Mouse (Mus musculus): ENCODE data around the gene S100a6. TPM values are rescaled to one million over a fixed set of nuclear protein-coding genes. Genes with fewer than 3 reads are reported as not detected.

S100a6 gene
- polyA plus RNA-seq, 1 experiment from 2014 or later: 49.8 TPM

DNA sequence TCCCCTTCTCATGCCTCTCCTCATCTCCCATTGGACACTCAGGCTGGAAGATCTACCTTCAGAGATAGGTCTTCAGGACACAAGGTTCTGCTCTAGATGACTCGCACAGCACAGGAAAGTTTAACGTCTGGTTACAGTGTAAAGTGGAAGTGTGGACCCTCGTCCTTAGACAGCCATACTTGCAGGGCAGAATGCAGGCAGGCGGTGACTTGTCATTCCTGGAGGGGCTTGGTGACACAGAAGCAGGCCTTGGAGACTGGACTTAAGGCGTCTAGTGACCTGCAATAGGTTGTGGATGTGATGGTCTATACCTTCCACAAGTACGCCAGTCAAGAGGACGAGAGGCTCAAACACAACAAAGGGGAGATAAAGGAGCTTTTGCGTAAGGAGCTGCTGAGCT lies 22.7 kb upstream of the S100a6 start, which contains the start of gene S100a2:
TSS of gene S100a2 (plus strand) at position 301 of the 400 bp plus-strand sequence.
- no peak for ATAC-seq (ENCODE audit: insufficient number of reproducible peaks, insufficient read depth, low FRiP score, low read depth)
- no peaks in the 10 kb centered on the region for H3K27me3 ChIP-seq (ENCODE audit: control insufficient read depth, insufficient read depth, low read length)
- no peak within 1 kb of the TSS for H3K4me2 ChIP-seq (ENCODE audit: low read length)
- no peaks in the 10 kb centered on the region for H3K9me3 ChIP-seq (ENCODE audit: control insufficient read depth, low read length)
- no peak within 1 kb of the TSS for H3K9ac ChIP-seq (ENCODE audit: low read length)
- no peaks in the 10 kb centered on the region for H3K36me3 ChIP-seq (ENCODE audit: control insufficient read depth, insufficient read depth, low read length)
- no peak within 1 kb of the TSS for H3K4me3 ChIP-seq (ENCODE audit: control insufficient read depth in 1 of 2, insufficient read depth in 1 of 2, low read depth in 1 of 2, low read length in 2 of 2)
- no peak within 1 kb of the TSS for H3K27ac ChIP-seq (replicated peaks in 1 of 2; ENCODE audit: control insufficient read depth in 1 of 2, insufficient read depth in 1 of 2, low read depth in 2 of 2, low read length in 2 of 2)
- H3K4me1 ChIP-seq (ENCODE audit: control insufficient read depth in 2 of 2, insufficient read depth in 2 of 2, low read length in 2 of 2): peaks cover 0 to 5% of the 10 kb centered on the region in 2 experiments; a peak in 2 of 4 replicates
- WGBS: 73% methylated on average over 8 of the region's 8 CpGs

DNA sequence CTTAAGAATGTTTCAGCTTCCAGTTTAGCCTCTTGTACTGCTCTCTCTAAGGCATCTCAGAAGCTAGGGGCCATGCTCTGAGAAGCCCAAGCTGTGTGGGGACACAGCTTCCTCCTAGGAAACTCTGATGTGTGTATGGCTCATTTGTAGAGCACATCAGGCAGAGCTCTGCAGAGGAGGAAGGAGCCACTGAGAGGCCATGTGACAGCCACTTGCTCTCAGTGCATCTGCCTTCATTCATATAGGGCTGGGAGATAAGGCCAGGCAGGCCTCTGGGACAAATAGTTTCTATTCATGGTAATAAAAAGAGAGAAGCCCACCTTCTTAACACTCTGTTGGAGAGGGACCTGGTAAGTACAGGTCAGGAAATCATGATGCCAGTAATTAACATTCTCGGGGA lies 18.2 kb upstream of the S100a6 start:
- Histone ChIP-seq H3K9ac (ENCODE audit: low read length) (no peak overlapping the region), H3K4me3 (ENCODE audit: control insufficient read depth in 1 of 2, insufficient read depth in 1 of 2, low read depth in 1 of 2, low read length in 2 of 2) (no peak overlapping the region), H3K4me1 (ENCODE audit: control insufficient read depth in 2 of 2, insufficient read depth in 2 of 2, low read length in 2 of 2) (peaks cover 0 to 3% of the 10 kb centered on the region in 2 experiments; a peak in 1 of 4 replicates), H3K27me3 (ENCODE audit: control insufficient read depth, insufficient read depth, low read length) (no peaks in the 10 kb centered on the region), H3K4me2 (ENCODE audit: low read length) (no peak overlapping the region), H3K36me3 (ENCODE audit: control insufficient read depth, insufficient read depth, low read length) (no peaks in the 10 kb centered on the region), H3K9me3 (ENCODE audit: control insufficient read depth, low read length) (no peaks in the 10 kb centered on the region), H3K27ac (replicated peaks in 1 of 2; ENCODE audit: control insufficient read depth in 1 of 2, insufficient read depth in 1 of 2, low read depth in 2 of 2, low read length in 2 of 2) (no peak overlapping the region)
- no peak for ATAC-seq (ENCODE audit: insufficient number of reproducible peaks, insufficient read depth, low FRiP score, low read depth)
- WGBS: 62% methylated on average over 1 of the region's 1 CpGs

- Histone ChIP-seq H3K27me3 (ENCODE audit: control insufficient read depth, insufficient read depth, low read length) (no peaks in the 10 kb centered on the region), H3K4me3 (ENCODE audit: control insufficient read depth in 1 of 2, insufficient read depth in 1 of 2, low read depth in 1 of 2, low read length in 2 of 2) (no peak overlapping the region), H3K36me3 (ENCODE audit: control insufficient read depth, insufficient read depth, low read length) (no peaks in the 10 kb centered on the region), H3K4me1 (ENCODE audit: control insufficient read depth in 2 of 2, insufficient read depth in 2 of 2, low read length in 2 of 2) (peaks cover 0 to 6% of the 10 kb centered on the region in 2 experiments; a peak in 1 of 4 replicates), H3K9ac (ENCODE audit: low read length) (no peak overlapping the region), H3K4me2 (ENCODE audit: low read length) (no peak overlapping the region), H3K9me3 (ENCODE audit: control insufficient read depth, low read length) (no peaks in the 10 kb centered on the region), H3K27ac (replicated peaks in 1 of 2; ENCODE audit: control insufficient read depth in 1 of 2, insufficient read depth in 1 of 2, low read depth in 2 of 2, low read length in 2 of 2) (no peak overlapping the region)
- ATAC-seq (ENCODE audit: insufficient number of reproducible peaks, insufficient read depth, low FRiP score, low read depth): no peak
- 55% methylated on average over 5 of the region's 5 CpGs for WGBS
Measured at GRCm38 (mm10) chr3:90595556-90595955, 17.1 kb upstream of the S100a6 start.

DNA sequence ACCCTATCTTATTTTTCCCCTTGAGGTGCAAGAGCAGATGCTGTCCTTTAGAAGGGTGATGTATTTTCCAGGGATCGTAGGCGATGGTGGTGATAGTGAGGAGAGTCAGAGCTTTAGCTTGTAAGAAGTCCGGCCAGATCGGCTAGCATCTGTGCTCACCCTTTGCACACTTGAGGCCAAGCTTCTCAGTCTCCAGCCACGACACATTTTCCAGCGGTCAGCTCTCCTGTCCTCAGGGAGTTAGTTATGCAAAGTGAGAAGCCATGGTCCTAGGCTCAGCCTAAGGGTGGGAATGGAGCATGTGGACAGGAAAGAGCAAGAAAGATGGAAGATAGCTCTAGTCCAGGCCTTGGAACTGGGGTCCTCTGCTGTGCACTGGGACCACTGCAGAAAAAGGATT lies 15.9 kb upstream of the S100a6 start:
- H3K4me1 ChIP-seq (ENCODE audit: control insufficient read depth in 2 of 2, insufficient read depth in 2 of 2, low read length in 2 of 2): peaks cover 0 to 6% of the 10 kb centered on the region in 2 experiments; a peak in 1 of 4 replicates
- H3K36me3 ChIP-seq (ENCODE audit: control insufficient read depth, insufficient read depth, low read length): no peaks in the 10 kb centered on the region
- H3K27me3 ChIP-seq (ENCODE audit: control insufficient read depth, insufficient read depth, low read length): no peaks in the 10 kb centered on the region
- ATAC-seq (ENCODE audit: insufficient number of reproducible peaks, insufficient read depth, low FRiP score, low read depth): no peak
- H3K27ac ChIP-seq (replicated peaks in 1 of 2; ENCODE audit: control insufficient read depth in 1 of 2, insufficient read depth in 1 of 2, low read depth in 2 of 2, low read length in 2 of 2): no peak overlapping the region
- WGBS: 84% methylated on average over 6 of the region's 6 CpGs
- H3K9ac ChIP-seq (ENCODE audit: low read length): no peak overlapping the region
- no peaks in the 10 kb centered on the region for H3K9me3 ChIP-seq (ENCODE audit: control insufficient read depth, low read length)
- no peak overlapping the region for H3K4me3 ChIP-seq (ENCODE audit: control insufficient read depth in 1 of 2, insufficient read depth in 1 of 2, low read depth in 1 of 2, low read length in 2 of 2)
- no peak overlapping the region for H3K4me2 ChIP-seq (ENCODE audit: low read length)

DNA sequence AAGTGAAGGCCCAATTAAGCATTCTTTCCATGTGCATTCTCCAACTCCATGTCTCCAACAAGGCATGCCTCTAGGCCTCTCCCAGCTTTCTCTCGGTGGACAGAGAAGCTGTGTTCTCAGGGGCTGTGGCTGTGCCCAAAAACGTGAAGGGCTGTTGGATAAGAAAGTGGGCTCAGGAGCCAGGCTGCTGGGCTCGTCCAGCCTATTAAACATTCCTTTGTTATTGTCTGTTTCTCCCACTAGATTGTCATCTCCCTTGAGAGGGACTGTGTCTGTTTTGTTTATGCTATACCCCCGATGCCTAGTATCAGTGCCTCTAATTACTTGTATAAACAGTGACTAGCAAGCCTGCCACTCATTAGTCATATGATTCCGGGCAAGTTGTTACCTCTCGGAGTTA lies 14.9 kb upstream of the S100a6 start:
- no peak overlapping the region for H3K27ac ChIP-seq (replicated peaks in 1 of 2; ENCODE audit: control insufficient read depth in 1 of 2, insufficient read depth in 1 of 2, low read depth in 2 of 2, low read length in 2 of 2)
- no peak overlapping the region for H3K4me3 ChIP-seq (ENCODE audit: control insufficient read depth in 1 of 2, insufficient read depth in 1 of 2, low read depth in 1 of 2, low read length in 2 of 2)
- H3K4me1 ChIP-seq (ENCODE audit: control insufficient read depth in 2 of 2, insufficient read depth in 2 of 2, low read length in 2 of 2): peaks cover 0 to 6% of the 10 kb centered on the region in 2 experiments; a peak in 1 of 4 replicates
- no peak overlapping the region for H3K9ac ChIP-seq (ENCODE audit: low read length)
- no peaks in the 10 kb centered on the region for H3K36me3 ChIP-seq (ENCODE audit: control insufficient read depth, insufficient read depth, low read length)
- WGBS: 43% methylated on average over 6 of the region's 6 CpGs
- no peaks in the 10 kb centered on the region for H3K9me3 ChIP-seq (ENCODE audit: control insufficient read depth, low read length)
- no peak overlapping the region for H3K4me2 ChIP-seq (ENCODE audit: low read length)
- ATAC-seq (ENCODE audit: insufficient number of reproducible peaks, insufficient read depth, low FRiP score, low read depth): no peak
- H3K27me3 ChIP-seq (ENCODE audit: control insufficient read depth, insufficient read depth, low read length): no peaks in the 10 kb centered on the region

GRCm38 (mm10) chr3:90598212-90598611 lies 14.5 kb upstream of the S100a6 start:
- no peak for ATAC-seq (ENCODE audit: insufficient number of reproducible peaks, insufficient read depth, low FRiP score, low read depth)
- Histone ChIP-seq H3K27ac (replicated peaks in 1 of 2; ENCODE audit: control insufficient read depth in 1 of 2, insufficient read depth in 1 of 2, low read depth in 2 of 2, low read length in 2 of 2) (no peak overlapping the region), H3K36me3 (ENCODE audit: control insufficient read depth, insufficient read depth, low read length) (no peaks in the 10 kb centered on the region), H3K27me3 (ENCODE audit: control insufficient read depth, insufficient read depth, low read length) (no peaks in the 10 kb centered on the region), H3K4me3 (ENCODE audit: control insufficient read depth in 1 of 2, insufficient read depth in 1 of 2, low read depth in 1 of 2, low read length in 2 of 2) (no peak overlapping the region), H3K9me3 (ENCODE audit: control insufficient read depth, low read length) (no peaks in the 10 kb centered on the region), H3K9ac (ENCODE audit: low read length) (no peak overlapping the region), H3K4me2 (ENCODE audit: low read length) (no peak overlapping the region), H3K4me1 (ENCODE audit: control insufficient read depth in 2 of 2, insufficient read depth in 2 of 2, low read length in 2 of 2) (peaks cover 0 to 7% of the 10 kb centered on the region in 2 experiments; a peak in 2 of 4 replicates)
- WGBS: 73% methylated on average over 4 of the region's 4 CpGs

GRCm38 (mm10) chr3:90599401-90599800 lies 13.3 kb upstream of the S100a6 start:
- H3K27me3 ChIP-seq (ENCODE audit: control insufficient read depth, insufficient read depth, low read length): no peaks in the 10 kb centered on the region
- no peak for ATAC-seq (ENCODE audit: insufficient number of reproducible peaks, insufficient read depth, low FRiP score, low read depth)
- no peak overlapping the region for H3K4me2 ChIP-seq (ENCODE audit: low read length)
- 68% methylated on average over 3 of the region's 3 CpGs for WGBS
- no peak overlapping the region for H3K27ac ChIP-seq (replicated peaks in 1 of 2; ENCODE audit: control insufficient read depth in 1 of 2, insufficient read depth in 1 of 2, low read depth in 2 of 2, low read length in 2 of 2)
- no peak overlapping the region for H3K9ac ChIP-seq (ENCODE audit: low read length)
- no peaks in the 10 kb centered on the region for H3K9me3 ChIP-seq (ENCODE audit: control insufficient read depth, low read length)
- H3K4me1 ChIP-seq (ENCODE audit: control insufficient read depth in 2 of 2, insufficient read depth in 2 of 2, low read length in 2 of 2): peaks cover 10 to 17% of the 10 kb centered on the region in 2 experiments
- no peak overlapping the region for H3K4me3 ChIP-seq (ENCODE audit: control insufficient read depth in 1 of 2, insufficient read depth in 1 of 2, low read depth in 1 of 2, low read length in 2 of 2)
- H3K36me3 ChIP-seq (ENCODE audit: control insufficient read depth, insufficient read depth, low read length): no peaks in the 10 kb centered on the region

- ATAC-seq (ENCODE audit: insufficient number of reproducible peaks, insufficient read depth, low FRiP score, low read depth): no peak
- 81% methylated on average over 6 of the region's 6 CpGs for WGBS
- no peaks in the 10 kb centered on the region for H3K27me3 ChIP-seq (ENCODE audit: control insufficient read depth, insufficient read depth, low read length)
- no peaks in the 10 kb centered on the region for H3K36me3 ChIP-seq (ENCODE audit: control insufficient read depth, insufficient read depth, low read length)
- no peak overlapping the region for H3K4me3 ChIP-seq (ENCODE audit: control insufficient read depth in 1 of 2, insufficient read depth in 1 of 2, low read depth in 1 of 2, low read length in 2 of 2)
- H3K4me2 ChIP-seq (ENCODE audit: low read length): no peak overlapping the region
- no peak overlapping the region for H3K9ac ChIP-seq (ENCODE audit: low read length)
- no peak overlapping the region for H3K27ac ChIP-seq (replicated peaks in 1 of 2; ENCODE audit: control insufficient read depth in 1 of 2, insufficient read depth in 1 of 2, low read depth in 2 of 2, low read length in 2 of 2)
- H3K4me1 ChIP-seq (ENCODE audit: control insufficient read depth in 2 of 2, insufficient read depth in 2 of 2, low read length in 2 of 2): peaks cover 16 to 22% of the 10 kb centered on the region in 2 experiments
- no peaks in the 10 kb centered on the region for H3K9me3 ChIP-seq (ENCODE audit: control insufficient read depth, low read length)
Measured at GRCm38 (mm10) chr3:90600036-90600435, 12.6 kb upstream of the S100a6 start.

Data from heart, embryonic 14.5 days (tissue).